ENCODE assay signal across 17 mouse cellular contexts in the genomic region with DNA sequence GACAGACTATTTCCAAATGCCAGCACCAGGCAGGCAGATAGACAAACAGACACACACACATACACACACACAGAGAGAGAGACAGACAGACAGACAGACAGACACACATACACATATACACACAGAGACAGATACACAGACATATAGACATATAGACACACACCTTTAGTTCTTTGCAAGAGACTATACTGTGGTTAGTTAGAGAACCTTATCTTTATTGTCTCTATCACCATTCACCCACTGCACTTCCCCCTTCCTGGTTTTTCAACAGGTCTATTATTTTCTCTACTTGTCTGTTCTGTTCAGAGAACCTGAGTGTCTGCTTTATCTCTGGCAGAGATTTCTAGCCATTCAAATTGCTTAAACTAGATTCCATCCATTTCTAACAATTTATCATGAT.
"Had no signal": no experiment of that assay in that cellular context is flagged by ENCODE, and none has a peak within 500 bp of the region (broad histone marks: within the 10 kb centered on the region; RNA-seq: fewer than 3 reads in every experiment).

No protein-coding gene starts in this region.

- DNase-seq: retina, postnatal 1 day; right cerebral cortex, adult 18-20 months; right cerebral cortex, postnatal 14 days; right cerebral cortex, postnatal 25 days; right cerebral cortex, postnatal 4 days; spleen, adult 18-20 months; thymus, adult 18-20 months; thymus, adult 2 months; thymus, postnatal 14 days; thymus, postnatal 25 days; thymus, postnatal 36 days; thymus, postnatal 4 days had no signal

- H3K9ac ChIP-seq: neural tube, embryonic 12.5 days; neural tube, embryonic 13.5 days; neural tube, embryonic 15.5 days; stomach, embryonic 15.5 days had no signal

- H3K4me3 ChIP-seq: neural tube, embryonic 12.5 days; neural tube, embryonic 13.5 days; neural tube, embryonic 15.5 days; stomach, embryonic 15.5 days had no signal

- H3K4me1 ChIP-seq: neural tube, embryonic 15.5 days had no signal

- H3K4me2 ChIP-seq: neural tube, embryonic 12.5 days; neural tube, embryonic 13.5 days; neural tube, embryonic 15.5 days; stomach, embryonic 15.5 days had no signal

- H3K27ac ChIP-seq: neural tube, embryonic 12.5 days; neural tube, embryonic 13.5 days; neural tube, embryonic 15.5 days; stomach, embryonic 15.5 days; stomach, postnatal 0 days had no signal

- H3K36me3 ChIP-seq: neural tube, embryonic 12.5 days; neural tube, embryonic 13.5 days; neural tube, embryonic 15.5 days; stomach, embryonic 15.5 days had no signal

- H3K27me3 ChIP-seq: neural tube, embryonic 12.5 days; neural tube, embryonic 13.5 days; neural tube, embryonic 15.5 days; stomach, embryonic 15.5 days had no signal

- H3K9me3 ChIP-seq: neural tube, embryonic 12.5 days; neural tube, embryonic 13.5 days; stomach, embryonic 15.5 days had no signal
